Mouse (Mus musculus): Measurements from ENCODE around the gene Six4. TPM values are rescaled to one million over a fixed set of nuclear protein-coding genes. Genes with fewer than 3 reads are reported as not detected.
"Not testable (repeated sequence)": the region's sequence is repeated elsewhere in the genome, so short reads cannot be mapped to it uniquely, and the experiment has no call there.

The Six4 gene
- polyA plus RNA-seq, 1 experiment from 2014 or later, result 0.61 TPM

DNA sequence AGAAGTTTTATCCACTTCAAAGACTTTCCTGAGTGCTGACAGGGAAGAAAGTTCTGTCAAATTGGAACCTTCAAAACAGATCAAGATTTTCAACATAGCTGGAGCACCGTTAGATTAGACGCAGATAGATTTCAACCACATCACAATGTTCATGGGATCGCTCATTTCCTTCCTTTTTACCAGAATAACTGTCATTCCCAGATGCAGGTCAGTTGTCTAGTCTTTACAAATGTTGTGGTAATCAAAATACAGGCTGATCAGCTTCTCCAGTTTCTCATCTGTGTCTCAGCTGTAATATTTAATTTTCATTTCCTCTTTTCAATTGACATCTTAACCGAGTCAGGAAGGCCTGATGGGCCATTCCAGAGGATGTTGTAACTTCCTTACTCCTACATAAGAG, 29.5 kb downstream of the Six4 start:
- no peak for ATAC-seq
- Histone ChIP-seq H3K4me3 (replicated peaks) (no peak overlapping the region), H3K36me3 (no peaks in the 10 kb centered on the region), H3K9ac (replicated peaks) (no peak overlapping the region), H3K27me3 (no peaks in the 10 kb centered on the region), H3K4me2 (replicated peaks) (no peak overlapping the region), H3K4me1 (replicated peaks) (no peaks in the 10 kb centered on the region), H3K27ac (no peak overlapping the region), H3K9me3 (no peaks in the 10 kb centered on the region)
- WGBS, result 88% methylated on average over 4 of the region's 4 CpGs

DNA sequence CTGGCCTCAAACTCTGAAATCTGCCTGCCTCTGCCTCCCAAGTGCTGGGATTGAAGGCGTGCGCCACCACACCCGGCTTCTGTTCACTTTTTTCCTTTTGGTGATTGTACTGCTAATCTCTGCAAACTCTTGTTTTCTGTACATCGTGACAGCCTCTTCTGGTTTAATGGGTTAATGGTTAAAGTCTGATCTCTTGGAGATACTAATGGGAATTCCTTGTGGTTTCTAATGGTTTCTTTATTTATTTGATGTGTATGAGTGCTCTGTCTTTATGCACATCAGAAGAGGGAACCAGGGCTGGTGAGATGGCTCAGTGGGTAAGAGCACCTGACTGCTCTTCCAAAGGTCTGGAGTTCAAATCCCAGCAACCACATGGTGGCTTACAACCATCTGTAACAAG, 31.4 kb downstream of the Six4 start:
- H3K4me2 ChIP-seq (replicated peaks); H3K27ac ChIP-seq; H3K9ac ChIP-seq (replicated peaks); H3K9me3 ChIP-seq; ATAC-seq; H3K4me1 ChIP-seq (replicated peaks); H3K36me3 ChIP-seq; H3K4me3 ChIP-seq (replicated peaks); H3K27me3 ChIP-seq: not testable (repeated sequence)
- 91% methylated on average over 4 of the region's 4 CpGs for WGBS

DNA sequence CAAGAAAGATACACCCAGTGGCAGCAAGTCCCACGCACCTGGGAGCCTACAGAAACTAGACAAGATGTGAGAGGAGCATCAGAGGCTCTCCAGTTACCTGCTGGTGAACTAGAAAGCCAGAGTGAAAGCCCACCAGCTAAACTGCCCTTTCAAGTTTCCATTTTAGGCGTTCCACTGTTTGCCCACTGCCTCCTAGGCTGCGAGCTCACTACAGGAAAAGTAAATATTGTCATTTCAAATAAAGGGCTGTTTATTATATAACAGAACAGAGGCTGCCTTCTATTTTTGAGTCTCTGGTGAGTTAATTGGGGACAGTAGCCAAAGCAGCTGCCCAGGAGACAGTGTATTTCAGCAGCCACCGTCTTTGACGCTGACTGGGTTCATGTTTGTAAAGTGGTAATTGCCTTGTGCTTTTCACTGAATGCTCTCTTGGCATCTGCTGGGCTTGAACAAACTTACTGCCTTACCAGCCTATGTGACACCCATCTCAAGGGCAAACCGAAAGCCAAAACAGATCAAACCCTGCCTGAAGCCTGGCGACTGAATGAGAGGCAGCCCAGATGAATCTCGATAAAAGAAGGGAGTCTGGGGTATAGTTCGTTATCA, 52.3 kb downstream of the Six4 start:
- no peak overlapping the region for H3K9ac ChIP-seq (replicated peaks)
- H3K4me2 ChIP-seq (replicated peaks), result no peak overlapping the region
- no peaks in the 10 kb centered on the region for H3K4me1 ChIP-seq (replicated peaks)
- H3K27ac ChIP-seq, result no peak overlapping the region
- H3K9me3 ChIP-seq, result no peaks in the 10 kb centered on the region
- 65% methylated on average over 9 of the region's 9 CpGs for WGBS
- H3K36me3 ChIP-seq, result no peaks in the 10 kb centered on the region
- peaks cover 27% of the 10 kb centered on the region for H3K27me3 ChIP-seq
- no peak overlapping the region for H3K4me3 ChIP-seq (replicated peaks)
- ATAC-seq, result no peak

DNA sequence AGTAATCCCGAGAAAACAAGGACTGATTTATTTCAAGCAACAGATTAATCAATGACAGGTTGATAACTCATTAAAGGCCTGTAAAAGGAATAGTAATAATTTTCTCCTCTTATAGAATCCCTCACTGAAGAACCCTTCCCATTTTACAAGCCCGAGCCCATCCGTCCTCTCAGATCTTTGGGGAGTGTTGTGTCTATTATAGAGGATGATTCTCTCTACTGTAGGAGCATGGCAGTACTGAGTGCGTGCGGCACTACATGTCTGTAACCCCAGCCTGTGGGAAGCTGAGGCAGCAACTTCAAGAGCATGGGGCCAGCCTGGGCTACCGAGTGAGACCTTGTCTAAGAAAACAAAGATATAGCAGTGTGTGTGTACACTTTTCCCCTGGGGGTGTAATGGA, 55.8 kb downstream of the Six4 start:
- 92% methylated on average over 6 of the region's 6 CpGs for WGBS
- Histone ChIP-seq H3K9me3 (no peaks in the 10 kb centered on the region), H3K4me3 (replicated peaks) (no peak overlapping the region), H3K27me3 (peaks cover 61% of the 10 kb centered on the region), H3K9ac (replicated peaks) (no peak overlapping the region), H3K4me2 (replicated peaks) (no peak overlapping the region), H3K4me1 (replicated peaks) (peaks cover 12% of the 10 kb centered on the region), H3K36me3 (no peaks in the 10 kb centered on the region), H3K27ac (no peak overlapping the region)
- ATAC-seq, result no peak

DNA sequence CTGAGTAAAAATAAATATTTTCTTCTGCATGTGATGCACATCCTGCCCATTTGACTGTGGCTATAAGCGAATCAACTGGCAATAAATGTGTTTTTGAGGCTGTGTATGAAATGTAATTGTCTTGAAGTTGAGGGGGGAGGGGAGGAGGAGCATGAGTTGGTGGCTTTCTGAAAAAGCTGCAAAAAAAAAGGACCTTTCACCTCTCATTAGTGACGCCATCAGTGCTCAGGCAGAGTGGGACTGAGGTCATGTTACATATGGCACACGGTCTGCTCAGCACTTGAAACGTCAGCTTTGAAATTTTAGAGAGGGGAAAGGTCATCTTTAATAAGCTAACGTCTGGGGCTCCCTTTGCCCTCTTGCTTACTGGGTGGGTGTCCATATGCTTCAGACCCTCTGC, 57.8 kb downstream of the Six4 start:
- Histone ChIP-seq H3K9ac (replicated peaks) (no peak overlapping the region), H3K4me1 (replicated peaks) (peaks cover 12% of the 10 kb centered on the region), H3K4me3 (replicated peaks) (no peak overlapping the region), H3K27me3 (peaks cover 81% of the 10 kb centered on the region), H3K4me2 (replicated peaks) (no peak overlapping the region), H3K27ac (no peak overlapping the region), H3K9me3 (no peaks in the 10 kb centered on the region), H3K36me3 (no peaks in the 10 kb centered on the region)
- no peak for ATAC-seq
- WGBS, result 9% methylated on average over 5 of the region's 5 CpGs

DNA sequence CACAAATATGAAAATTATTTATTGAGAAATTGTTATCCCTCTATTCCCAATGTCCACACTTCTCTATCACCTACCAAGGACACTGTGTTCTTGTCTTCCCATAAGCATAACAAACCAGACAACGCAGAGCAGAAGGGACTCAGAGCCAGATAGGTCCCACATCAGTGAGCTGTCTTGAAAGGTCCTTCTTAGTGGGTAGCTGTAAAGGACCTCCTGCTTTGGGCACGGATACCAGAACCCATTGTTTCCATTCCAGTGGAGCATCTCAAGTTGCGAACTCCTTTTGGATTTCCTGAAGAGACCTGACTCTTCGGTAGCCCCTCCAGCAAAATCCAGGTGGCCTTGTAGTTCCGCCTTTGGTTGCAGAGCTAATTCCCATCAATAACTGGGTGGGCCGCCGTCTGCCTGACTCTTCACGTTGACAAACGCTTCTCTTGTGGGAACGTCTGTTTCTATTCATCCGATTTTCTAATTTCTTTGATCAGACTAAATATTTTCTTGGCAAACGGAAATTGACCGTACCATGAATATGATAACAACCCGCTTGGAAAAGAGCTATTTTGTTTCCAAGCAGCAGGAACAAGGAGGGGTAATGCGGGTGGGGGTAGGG, 58.6 kb downstream of the Six4 start:
- Histone ChIP-seq H3K27ac (no peak overlapping the region), H3K4me2 (replicated peaks) (no peak overlapping the region), H3K27me3 (peaks cover 89% of the 10 kb centered on the region), H3K9ac (replicated peaks) (no peak overlapping the region), H3K36me3 (no peaks in the 10 kb centered on the region), H3K4me3 (replicated peaks) (no peak overlapping the region), H3K9me3 (no peaks in the 10 kb centered on the region), H3K4me1 (replicated peaks) (peaks cover 12% of the 10 kb centered on the region)
- WGBS, result 9% methylated on average over 15 of the region's 15 CpGs
- ATAC-seq, result no peak

DNA sequence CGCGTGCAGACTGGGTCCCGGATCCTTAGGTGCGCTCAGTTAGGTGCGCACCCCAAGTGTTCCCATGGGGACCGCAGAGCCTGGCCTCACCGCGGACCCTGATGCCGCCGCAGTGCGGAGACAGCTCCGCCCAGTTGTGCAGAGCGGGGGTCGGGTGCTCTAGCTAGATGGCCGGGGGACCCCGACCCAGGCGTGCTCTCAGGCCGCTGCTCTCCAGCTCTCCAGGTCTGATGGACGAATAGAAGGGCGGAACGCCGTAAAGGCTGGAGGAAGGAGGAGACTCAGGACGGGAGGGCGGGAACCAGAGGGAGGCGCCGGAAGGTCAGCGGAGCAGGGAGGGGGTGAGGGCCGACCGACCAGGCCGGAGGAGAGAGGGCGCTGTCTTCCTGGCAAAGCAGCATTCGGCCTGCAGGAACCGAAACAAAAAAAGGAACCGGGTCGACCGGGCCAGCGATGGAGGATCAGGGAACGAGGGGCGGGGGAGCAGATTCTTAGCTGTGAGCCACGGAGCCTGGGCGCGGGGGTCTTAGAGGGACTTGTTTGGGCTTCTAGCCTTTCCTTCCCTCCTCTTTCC, 59.5 kb downstream of the Six4 start, which contains the start of gene Six1:
Gene Six1, minus strand, starts transcription at position 220 of the 574 bp plus-strand sequence.
- Histone ChIP-seq H3K4me2 (replicated peaks) (peak within 1 kb of the TSS; percentile 55), H3K9ac (replicated peaks) (peak within 1 kb of the TSS; percentile 36; the same call in 1 of the 2 replicates), H3K9me3 (no peaks in the 10 kb centered on the region), H3K36me3 (no peaks in the 10 kb centered on the region), H3K4me1 (replicated peaks) (peaks cover 12% of the 10 kb centered on the region), H3K27ac (no peak within 1 kb of the TSS), H3K27me3 (peaks cover 98% of the 10 kb centered on the region), H3K4me3 (replicated peaks) (peak within 1 kb of the TSS; percentile 39)
- peak; percentile 73 for ATAC-seq
- WGBS, result under 1% methylated on average over 42 of the region's 42 CpGs

DNA sequence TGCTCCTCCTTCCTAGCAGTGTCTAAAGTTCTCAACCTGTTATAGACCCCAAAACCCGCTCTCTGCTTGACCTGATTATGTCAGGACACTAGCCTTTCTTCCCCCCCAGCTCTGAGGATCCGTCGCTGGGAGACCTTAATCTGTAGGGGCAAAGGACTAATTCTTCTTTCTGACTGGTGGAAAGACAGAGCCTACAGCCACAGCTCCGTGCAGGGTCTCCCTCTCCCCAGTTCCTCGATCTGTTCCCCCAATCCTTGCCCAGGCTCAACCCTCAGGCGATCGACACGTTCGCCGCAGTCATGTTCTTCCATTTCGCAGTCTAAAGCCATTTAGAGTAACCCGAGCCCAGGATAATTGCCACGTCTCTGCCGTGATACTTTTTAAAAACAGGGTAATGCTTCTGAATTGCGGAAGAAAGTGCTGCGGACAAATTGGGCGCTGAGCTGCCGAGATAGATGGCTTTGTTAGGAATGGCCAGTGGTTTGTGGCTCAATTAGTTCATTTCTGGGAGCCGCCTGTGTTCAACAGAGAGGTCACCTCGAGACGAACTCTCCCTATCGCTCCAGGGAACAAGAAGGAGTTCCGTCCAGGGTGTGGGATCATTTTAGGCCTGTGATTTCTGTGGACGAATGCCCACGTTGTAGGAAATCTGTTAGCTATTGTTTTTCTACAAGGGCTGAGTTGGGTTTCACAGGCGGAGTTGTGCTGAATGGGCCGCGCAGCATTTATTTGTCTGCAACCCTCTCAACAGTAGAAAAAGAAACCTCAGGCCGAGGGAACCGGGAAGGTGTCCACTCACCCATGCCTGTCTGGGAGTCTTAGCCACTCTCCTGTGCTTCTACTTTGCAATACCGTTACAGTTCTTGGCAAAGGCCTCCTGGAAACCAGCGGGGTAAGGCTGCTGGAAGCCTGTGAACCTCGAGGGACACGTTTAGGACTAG, 60.3 kb downstream of the Six4 start:
- Histone ChIP-seq H3K9me3 (no peaks in the 10 kb centered on the region), H3K9ac (replicated peaks) (no peak overlapping the region), H3K27ac (no peak overlapping the region), H3K27me3 (peaks cover 100% of the 10 kb centered on the region), H3K4me2 (replicated peaks) (peak overlapping the region; percentile 55), H3K36me3 (no peaks in the 10 kb centered on the region), H3K4me3 (replicated peaks) (peak overlapping the region; percentile 39), H3K4me1 (replicated peaks) (peaks cover 12% of the 10 kb centered on the region)
- WGBS, result 1% methylated on average over 34 of the region's 34 CpGs
- no peak for ATAC-seq

DNA sequence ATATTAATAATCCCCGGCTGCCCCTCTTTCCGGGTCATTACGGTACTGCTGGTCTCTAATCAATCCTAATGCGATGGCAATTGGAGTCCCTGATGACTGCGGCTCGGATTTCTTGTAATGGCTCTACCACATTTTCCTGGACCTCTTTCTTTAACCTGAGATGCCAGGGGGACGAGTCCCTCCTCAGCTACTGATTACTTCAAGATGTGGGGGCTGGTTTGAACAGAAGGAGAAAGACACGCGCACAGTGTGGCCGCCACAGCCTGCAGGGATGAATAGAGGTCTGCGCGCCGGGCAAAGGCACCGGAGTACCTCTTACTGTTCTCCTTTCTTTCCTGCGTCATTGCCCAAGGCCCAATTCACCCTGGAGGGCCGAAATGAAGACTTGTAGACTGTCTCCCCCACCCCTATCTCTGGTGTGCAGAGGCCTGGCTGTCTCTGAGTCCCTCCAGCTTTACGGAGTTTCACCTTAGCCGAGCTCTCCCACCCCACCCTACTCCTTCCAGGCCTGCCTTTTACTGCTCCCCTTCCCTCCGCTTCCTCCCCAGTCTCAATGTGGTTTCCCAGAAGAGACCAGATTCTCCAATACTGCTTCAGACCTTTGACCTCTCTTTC, 61.1 kb downstream of the Six4 start:
- 1% methylated on average over 19 of the region's 19 CpGs for WGBS
- no peak overlapping the region for H3K4me3 ChIP-seq (replicated peaks)
- peaks cover 100% of the 10 kb centered on the region for H3K27me3 ChIP-seq
- peaks cover 12% of the 10 kb centered on the region for H3K4me1 ChIP-seq (replicated peaks)
- H3K36me3 ChIP-seq, result no peaks in the 10 kb centered on the region
- no peak overlapping the region for H3K4me2 ChIP-seq (replicated peaks)
- ATAC-seq, result peak; percentile 21; the same call in 1 of the 2 replicates
- no peaks in the 10 kb centered on the region for H3K9me3 ChIP-seq
- no peak overlapping the region for H3K27ac ChIP-seq
- no peak overlapping the region for H3K9ac ChIP-seq (replicated peaks)

DNA sequence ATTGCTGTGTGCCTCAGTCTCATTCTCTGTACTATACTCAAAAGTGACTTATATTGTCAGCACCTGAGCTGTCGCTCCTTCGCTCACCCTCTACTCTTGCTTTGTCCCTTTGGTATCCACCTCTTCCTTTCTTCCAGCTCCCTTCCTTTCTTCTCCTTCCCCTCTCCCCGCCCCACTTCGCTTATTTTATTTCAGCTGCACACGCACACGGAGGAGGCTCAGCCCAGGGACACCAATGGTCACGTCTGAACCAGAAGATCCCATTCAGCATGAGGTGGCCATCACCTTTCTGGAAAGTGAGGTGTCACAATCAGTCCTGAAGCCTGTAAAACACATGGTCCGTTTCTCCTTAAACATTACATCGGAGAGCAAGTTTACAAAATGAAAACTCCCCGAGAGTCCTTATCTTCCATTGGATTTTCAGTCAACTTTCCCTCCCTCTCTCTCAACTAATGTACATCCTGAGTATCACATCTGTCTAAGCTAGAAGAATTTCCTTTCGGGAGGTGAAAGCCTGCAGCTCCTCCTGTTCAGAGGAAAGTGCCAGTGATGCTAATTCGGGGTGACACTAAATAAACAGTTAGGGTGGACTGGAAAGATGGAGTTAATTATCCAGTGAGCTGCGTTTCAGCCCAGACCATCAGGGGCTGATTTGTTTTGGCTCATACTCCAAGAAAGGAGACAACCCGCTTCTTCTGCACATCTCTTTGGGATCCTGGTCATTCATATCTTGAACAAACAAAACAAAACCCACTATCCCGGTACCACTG, 62.3 kb downstream of the Six4 start:
- H3K27me3 ChIP-seq, result peaks cover 100% of the 10 kb centered on the region
- no peaks in the 10 kb centered on the region for H3K36me3 ChIP-seq
- no peak overlapping the region for H3K4me2 ChIP-seq (replicated peaks)
- no peaks in the 10 kb centered on the region for H3K9me3 ChIP-seq
- no peak overlapping the region for H3K9ac ChIP-seq (replicated peaks)
- H3K4me3 ChIP-seq (replicated peaks), result no peak overlapping the region
- under 1% methylated on average over 15 of the region's 15 CpGs for WGBS
- no peak for ATAC-seq
- H3K27ac ChIP-seq, result no peak overlapping the region
- peaks cover 22% of the 10 kb centered on the region for H3K4me1 ChIP-seq (replicated peaks)

DNA sequence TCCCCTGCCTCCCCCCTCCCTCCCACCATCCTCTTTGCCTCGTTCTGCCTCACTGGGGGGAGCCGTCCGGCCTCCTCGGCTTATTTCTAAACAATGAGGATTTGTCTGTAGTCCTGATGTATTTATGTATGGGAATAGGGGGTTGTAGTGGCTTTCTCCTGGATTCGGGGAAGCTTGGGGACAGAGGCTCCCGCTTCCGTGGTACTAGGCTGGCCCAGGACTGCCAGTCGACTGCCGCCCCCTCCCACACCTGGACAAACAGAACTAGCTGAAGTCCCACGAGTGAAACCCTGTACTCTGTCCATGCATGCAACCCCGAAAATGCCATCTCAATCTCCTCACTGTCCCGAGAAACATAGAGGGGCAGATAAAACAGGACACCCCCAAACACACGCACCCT, 63.0 kb downstream of the Six4 start:
- no peaks in the 10 kb centered on the region for H3K36me3 ChIP-seq
- 0% methylated on average over 13 of the region's 13 CpGs for WGBS
- no peak overlapping the region for H3K27ac ChIP-seq
- no peaks in the 10 kb centered on the region for H3K9me3 ChIP-seq
- H3K27me3 ChIP-seq, result peaks cover 100% of the 10 kb centered on the region
- H3K9ac ChIP-seq (replicated peaks), result no peak overlapping the region
- ATAC-seq, result no peak
- no peak overlapping the region for H3K4me3 ChIP-seq (replicated peaks)
- no peak overlapping the region for H3K4me2 ChIP-seq (replicated peaks)
- peaks cover 29% of the 10 kb centered on the region for H3K4me1 ChIP-seq (replicated peaks)
